Mouse (Mus musculus) myocyte (in vitro differentiated cells): ENCODE data around the gene Prkcsh.
A peak's percentile ranks its signal among the peaks of the same experiment; 100 is the strongest.

Experiments used
- CEBPB ChIP-seq: IDR thresholded peaks from 2 replicates; pipeline ENCODE4 v1.6.1; 2011; ENCODE audit warnings: mild to moderate bottlenecking, moderate library complexity; ENCODE audit not compliant: poor library complexity, insufficient read depth, severe bottlenecking
- E2F4 ChIP-seq: IDR thresholded peaks from one replicate; pipeline ENCODE4 v1.6.1; 2011; ENCODE audit warnings: mild to moderate bottlenecking, control low read depth, moderate library complexity; ENCODE audit not compliant: insufficient read depth
- MAX ChIP-seq: IDR thresholded peaks from one replicate; pipeline ENCODE4 v1.6.1; 2011; ENCODE audit warnings: low read depth, mild to moderate bottlenecking, control low read depth
- MYOD1 ChIP-seq, 3 experiments: IDR thresholded peaks; one replicate each; pipeline ENCODE4 v1.6.1; 2011; ENCODE audit warnings: control low read depth in 2 of 3, low read depth in 2 of 3, mild to moderate bottlenecking in 2 of 3, moderate library complexity in 1 of 3; ENCODE audit not compliant: insufficient read length in 2 of 3, control insufficient read depth in 1 of 3
- MYOG ChIP-seq, 3 experiments: IDR thresholded peaks; one replicate each; pipeline ENCODE4 v1.6.1; 2011; ENCODE audit warnings: control low read depth in 2 of 3, low read depth in 2 of 3, mild to moderate bottlenecking in 2 of 3; ENCODE audit not compliant: insufficient read length in 2 of 3, control insufficient read depth in 1 of 3, insufficient read depth in 1 of 3
- POLR2A ChIP-seq: IDR thresholded peaks from one replicate; pipeline ENCODE4 v1.6.1; 2011; ENCODE audit warnings: low read depth, mild to moderate bottlenecking, control low read depth, moderate library complexity; ENCODE audit not compliant: insufficient read length
- POLR2AphosphoS2 ChIP-seq: IDR thresholded peaks from one replicate; pipeline ENCODE4 v1.6.1; 2011; ENCODE audit warnings: low read depth, control low read depth; ENCODE audit not compliant: insufficient read length
- REST ChIP-seq: IDR thresholded peaks from one replicate; pipeline ENCODE4 v1.6.1; 2011; ENCODE audit warnings: mild to moderate bottlenecking, control low read depth, moderate library complexity; ENCODE audit not compliant: insufficient read depth, insufficient read length
- SRF ChIP-seq: IDR thresholded peaks from one replicate; pipeline ENCODE4 v1.6.1; 2011; ENCODE audit warnings: low read depth; ENCODE audit not compliant: control insufficient read depth, insufficient read length
- TCF12 ChIP-seq: IDR thresholded peaks from one replicate; pipeline ENCODE4 v1.6.1; 2011; ENCODE audit warnings: mild to moderate bottlenecking, control low read depth; ENCODE audit not compliant: poor library complexity, insufficient read depth, severe bottlenecking
- TCF3 ChIP-seq: IDR thresholded peaks from one replicate; pipeline ENCODE4 v1.6.1; 2011; ENCODE audit warnings: low read depth, control low read depth; ENCODE audit not compliant: insufficient read length
- USF1 ChIP-seq: IDR thresholded peaks from one replicate; pipeline ENCODE4 v1.6.1; 2011; ENCODE audit warnings: low read depth, mild to moderate bottlenecking, control low read depth, moderate library complexity

DNA sequence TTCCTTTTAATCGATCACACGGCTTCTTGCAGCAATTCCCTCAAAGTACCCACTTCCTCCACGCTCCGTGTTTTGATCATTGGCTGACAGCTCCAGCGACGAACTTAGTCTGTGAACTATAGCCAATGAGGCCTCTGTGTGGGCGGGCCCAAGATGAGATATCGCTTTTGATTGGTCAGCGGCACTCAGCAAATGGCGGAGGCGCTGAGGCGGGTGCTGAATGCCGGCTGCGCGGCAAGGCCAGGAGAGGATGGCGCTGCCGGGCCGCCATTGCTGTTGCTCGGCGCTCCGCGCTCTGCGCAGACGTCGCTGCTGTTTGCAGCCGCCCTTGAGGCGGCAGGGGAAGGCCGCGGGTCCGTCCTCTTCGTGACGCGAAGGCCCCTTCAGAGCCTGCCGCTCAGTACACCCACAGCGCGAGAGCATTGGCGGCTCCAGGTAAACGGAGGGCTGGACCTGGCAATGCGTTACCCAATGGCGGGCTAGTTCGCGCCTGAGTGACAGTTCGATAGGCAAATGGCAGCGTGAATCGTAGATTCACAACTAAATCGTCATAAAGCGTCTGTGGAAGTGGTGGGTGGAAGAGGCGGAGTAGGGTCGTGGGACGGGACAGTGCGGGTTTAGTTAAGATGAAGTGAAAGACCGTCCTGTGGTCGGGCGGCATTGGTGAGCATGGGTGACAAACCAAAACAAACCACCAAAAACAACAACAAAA is 46.9 kb upstream of the Prkcsh start, which contains the start of gene Swsap1:
- TF ChIP-seq E2F4: no peak
- TF ChIP-seq MAX: no peak
- peak; percentile 70 for TF ChIP-seq POLR2A
- no peak for TF ChIP-seq TCF12
- no peak for TF ChIP-seq MYOG (IDR thresholded peaks at IDR 0.05; ENCODE audit: control insufficient read depth in 1 of 3, insufficient read depth in 1 of 3, insufficient read length in 2 of 3, low read depth in 2 of 3)
- peak; percentile 58 for TF ChIP-seq POLR2AphosphoS2
- TF ChIP-seq REST: no peak
- TF ChIP-seq USF1: no peak
- TF ChIP-seq SRF: peak; percentile 9
- no peak for TF ChIP-seq CEBPB
- no peak for TF ChIP-seq TCF3
- TF ChIP-seq MYOD1 (IDR thresholded peaks at IDR 0.05; ENCODE audit: control insufficient read depth in 1 of 3, insufficient read length in 2 of 3, low read depth in 2 of 3): no peak
